Mouse (Mus musculus): ENCODE measurements around the gene Add2. TPM values are rescaled to one million over a fixed set of nuclear protein-coding genes. Genes with fewer than 3 reads are reported as not detected.

The Add2 gene
- total RNA-seq, 4 experiments from 2014 or later: 200 to 222 (median 215) TPM

DNA sequence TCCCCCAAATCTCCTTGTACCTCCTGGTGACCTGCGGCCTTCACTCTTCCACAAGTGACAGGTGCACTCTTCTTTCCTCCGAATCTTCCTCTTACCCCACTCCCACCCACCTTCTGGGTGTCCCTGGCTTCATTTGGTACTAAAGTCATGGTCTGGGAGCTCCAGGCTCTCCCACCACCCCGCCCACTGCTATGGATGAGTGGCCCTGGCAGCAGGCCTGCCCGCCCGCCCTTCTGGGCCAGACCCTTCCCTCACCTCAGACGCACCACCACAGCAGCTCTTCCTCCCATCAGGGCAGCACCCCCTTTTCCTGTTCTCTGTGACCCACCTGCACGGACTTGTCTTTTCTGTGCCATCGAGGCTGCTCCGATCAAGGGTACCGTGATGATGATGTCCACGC, 19.0 kb downstream of the Add2 start:
- no peak for DNase-seq (ENCODE audit: low spot score in 2 of 2)

DNA sequence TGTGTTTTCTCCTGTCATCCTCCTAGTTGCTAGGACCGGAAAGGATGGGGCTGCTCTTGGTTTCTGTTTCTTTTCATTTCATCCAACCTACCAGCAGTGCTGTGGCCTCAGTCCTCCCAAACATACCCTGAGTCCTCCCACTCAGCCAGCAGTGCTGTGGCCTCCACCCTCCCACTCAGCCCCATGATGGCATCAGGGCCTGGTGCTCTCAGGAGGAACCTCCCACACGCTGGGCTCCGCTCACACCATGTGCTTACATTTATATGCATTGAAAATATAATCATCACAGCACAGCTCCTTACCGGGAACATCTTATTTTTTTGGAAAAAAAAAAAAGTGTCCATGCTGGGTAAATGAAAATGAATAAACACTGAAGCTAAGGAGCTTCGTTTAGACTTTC, 20.0 kb downstream of the Add2 start:
- peak in 1 of 2 experiments; percentile 96 for DNase-seq (ENCODE audit: low spot score in 2 of 2)

- DNase-seq (ENCODE audit: low spot score in 2 of 2): no peak
Measured at GRCm38 (mm10) chr6:86050586-86051268, 22.2 kb downstream of the Add2 start.

GRCm38 (mm10) chr6:86052032-86052459, 23.6 kb downstream of the Add2 start:
- DNase-seq (ENCODE audit: low spot score in 2 of 2): no peak

DNA sequence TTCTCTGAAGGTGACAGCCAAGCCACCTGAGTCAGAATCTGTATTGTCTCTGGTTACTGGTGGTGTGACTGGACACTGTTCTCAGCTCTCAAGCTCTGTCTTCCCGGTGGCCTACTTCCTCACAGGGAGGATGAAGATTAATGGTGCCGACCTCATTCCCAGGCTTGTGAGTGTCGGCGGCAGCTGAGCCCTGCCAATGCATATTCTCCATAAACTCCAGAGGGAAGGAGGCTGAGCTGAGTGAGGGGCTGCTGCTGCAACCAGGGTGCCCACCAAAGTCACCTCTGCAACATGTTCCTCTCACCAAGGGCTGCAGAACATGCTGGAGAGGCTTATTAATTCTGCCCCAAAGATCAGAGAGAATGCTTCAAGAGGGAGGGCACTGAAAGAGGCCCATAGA, 24.1 kb downstream of the Add2 start:
- DNase-seq (ENCODE audit: low spot score in 2 of 2): no peak

GRCm38 (mm10) chr6:86053099-86053498, 24.6 kb downstream of the Add2 start:
- no peak for DNase-seq (ENCODE audit: low spot score in 2 of 2)

GRCm38 (mm10) chr6:86053594-86053993, 25.1 kb downstream of the Add2 start:
- DNase-seq (ENCODE audit: low spot score in 2 of 2): no peak

DNA sequence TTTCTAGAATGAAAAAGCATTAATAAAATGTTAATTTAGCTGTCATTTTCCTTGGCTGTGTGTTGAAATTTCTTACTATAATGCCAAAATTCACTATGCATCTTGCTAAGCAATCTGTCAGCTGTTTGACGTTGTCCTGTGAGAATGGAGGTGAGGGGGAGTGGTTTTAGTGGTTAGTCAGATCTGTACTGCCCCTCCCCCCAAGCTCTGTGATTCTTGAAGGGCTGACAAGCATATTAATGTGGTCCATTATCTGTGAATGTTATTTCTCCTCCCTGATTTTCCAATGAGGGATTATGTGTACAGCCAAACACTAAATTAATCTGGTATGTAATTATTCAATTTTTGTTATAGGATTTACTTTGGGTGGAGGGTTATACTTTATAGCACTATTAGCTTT, 30.0 kb downstream of the Add2 start:
- DNase-seq (ENCODE audit: low spot score in 2 of 2): no peak

DNA sequence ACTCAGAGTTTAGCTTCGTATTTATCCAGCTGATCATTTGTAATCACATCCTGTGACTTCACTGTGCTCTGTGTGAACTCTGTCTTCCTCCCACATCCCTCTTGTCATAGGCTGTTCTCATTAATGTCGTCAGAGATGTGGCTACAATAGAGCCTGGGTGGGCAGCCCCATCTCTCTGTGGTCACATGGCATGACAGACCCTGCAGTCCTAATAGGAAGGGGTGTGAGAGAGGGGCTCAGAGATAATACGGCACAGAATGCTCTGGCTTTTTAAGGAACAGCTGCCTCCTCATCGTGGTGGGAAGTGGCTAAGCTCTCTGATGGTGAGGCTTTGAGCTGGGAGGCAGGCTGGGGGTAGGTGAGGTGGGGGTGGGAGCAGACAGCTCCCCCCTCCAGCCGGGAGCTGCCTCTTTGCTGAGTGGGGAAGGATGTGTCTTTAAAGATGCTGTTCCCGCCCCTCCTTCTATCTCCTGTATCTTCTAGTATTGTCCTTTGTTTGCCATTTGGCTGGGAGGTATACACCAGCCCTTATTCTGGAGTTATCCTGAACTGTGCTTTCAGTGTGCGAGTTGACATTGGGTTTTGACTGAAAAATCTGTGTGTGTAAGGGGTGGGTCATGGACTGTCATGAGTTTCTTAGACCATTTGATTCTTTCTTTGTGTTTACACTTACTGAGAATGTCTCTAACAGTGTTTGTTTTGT, 30.8 kb downstream of the Add2 start:
- DNase-seq (ENCODE audit: low spot score in 2 of 2): no peak

GRCm38 (mm10) chr6:86060170-86060569, 31.7 kb downstream of the Add2 start:
- DNase-seq (ENCODE audit: low spot score in 2 of 2): no peak

GRCm38 (mm10) chr6:86062226-86062625, 33.7 kb downstream of the Add2 start:
- DNase-seq (ENCODE audit: low spot score in 2 of 2): no peak

GRCm38 (mm10) chr6:86062684-86063083, 34.2 kb downstream of the Add2 start:
- no peak for DNase-seq (ENCODE audit: low spot score in 2 of 2)

- peak; percentile 61 to 91 for DNase-seq (ENCODE audit: low spot score in 2 of 2)
Measured at GRCm38 (mm10) chr6:86064318-86065016, 36.0 kb downstream of the Add2 start.

GRCm38 (mm10) chr6:86066727-86067126, 38.2 kb downstream of the Add2 start:
- DNase-seq (ENCODE audit: low spot score in 2 of 2): no peak

DNA sequence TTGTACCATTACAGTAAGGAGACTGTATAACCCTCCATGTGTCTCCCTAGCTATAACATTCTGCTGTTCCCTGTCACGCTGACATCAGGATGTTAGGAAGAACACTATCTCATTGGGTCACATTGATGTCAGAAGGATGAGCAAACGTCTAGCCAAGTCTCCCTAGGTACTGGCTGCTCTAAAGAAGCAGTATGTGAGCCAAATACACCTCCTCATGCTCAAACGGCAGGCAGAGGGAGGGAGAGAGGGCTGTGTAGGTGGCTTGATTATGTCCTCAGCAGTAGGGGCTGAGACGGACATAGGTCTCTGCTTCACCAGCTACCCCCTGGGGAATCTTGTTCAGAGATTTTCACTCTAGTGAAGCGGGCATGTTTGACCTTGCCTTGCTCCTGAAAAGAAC, 38.7 kb downstream of the Add2 start:
- DNase-seq (ENCODE audit: low spot score in 2 of 2): peak in 1 of 2 experiments; percentile 61

DNA sequence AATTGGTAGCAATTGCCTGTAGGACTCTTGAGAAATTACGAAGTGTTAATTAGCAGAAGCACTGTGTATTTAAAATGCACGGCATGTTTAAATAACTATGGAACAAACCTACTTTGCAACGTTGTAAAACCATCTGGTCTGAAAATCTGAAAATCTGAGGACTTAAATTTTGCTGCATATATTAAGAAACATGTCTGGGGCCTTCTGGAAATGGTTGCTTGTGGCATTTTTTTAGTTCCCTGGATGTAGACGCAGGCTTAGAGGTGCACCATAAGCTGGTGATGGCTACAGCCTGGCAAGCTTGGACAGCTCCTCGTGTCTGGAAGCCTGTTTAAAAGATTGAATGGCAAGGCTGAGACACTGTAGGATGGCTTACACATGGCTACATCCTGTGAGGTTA, 40.5 kb downstream of the Add2 start:
- no peak for DNase-seq (ENCODE audit: low spot score in 2 of 2)

- no peak for DNase-seq (ENCODE audit: low spot score in 2 of 2)
Measured at GRCm38 (mm10) chr6:86069856-86070255, 41.4 kb downstream of the Add2 start.

GRCm38 (mm10) chr6:86070277-86070676, 41.8 kb downstream of the Add2 start:
- DNase-seq (ENCODE audit: low spot score in 2 of 2): no peak

- DNase-seq (ENCODE audit: low spot score in 2 of 2): no peak
Measured at GRCm38 (mm10) chr6:86073882-86074281, 45.4 kb downstream of the Add2 start.

DNA sequence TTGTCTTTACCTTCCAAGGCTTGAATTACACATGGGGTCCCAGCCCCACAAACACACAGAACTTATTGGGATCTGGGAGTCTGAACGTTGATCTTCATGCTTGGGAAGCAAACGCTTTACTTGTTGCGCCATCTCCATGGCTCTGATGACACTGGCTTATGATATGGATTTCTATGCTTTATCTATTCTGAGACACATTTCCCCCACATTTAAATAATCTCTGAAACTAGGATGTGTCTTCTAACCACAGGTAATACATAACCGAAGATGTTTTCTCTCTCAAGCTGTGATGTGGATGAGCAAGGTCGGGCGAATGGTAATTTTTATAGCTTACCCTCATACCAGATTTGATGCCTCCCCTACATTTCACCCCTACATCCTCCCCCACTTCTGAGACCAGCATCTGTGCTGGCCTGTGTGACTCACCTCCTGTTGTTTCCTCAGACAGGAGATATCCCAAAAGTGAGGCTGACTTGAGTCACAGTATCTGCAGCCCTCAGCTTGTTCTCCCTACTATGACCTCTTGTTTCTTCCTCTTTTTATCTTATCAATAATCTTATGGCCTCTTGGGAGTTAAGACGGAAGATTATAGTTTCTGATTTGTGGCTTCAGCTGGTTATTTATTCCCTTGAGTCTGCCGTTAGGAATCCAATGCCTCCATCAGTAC, 46.2 kb downstream of the Add2 start:
- no peak for DNase-seq (ENCODE audit: low spot score in 2 of 2)

- DNase-seq (ENCODE audit: low spot score in 2 of 2): no peak
Measured at GRCm38 (mm10) chr6:86076525-86076924, 48.0 kb downstream of the Add2 start.

- no peak for DNase-seq (ENCODE audit: low spot score in 2 of 2)
Measured at GRCm38 (mm10) chr6:86077880-86078279, 49.4 kb downstream of the Add2 start.
